Mouse (Mus musculus): Measurements from ENCODE around the gene Zfp786. TPM values are rescaled to one million over a fixed set of nuclear protein-coding genes. Genes with fewer than 3 reads are reported as not detected.
"Not testable (repeated sequence)": the region's sequence is repeated elsewhere in the genome, so short reads cannot be mapped to it uniquely, and the experiment has no call there.

Zfp786 gene
- 1 to 10 TPM; 1.0 to 1.8 (median 1.5) TPM for total RNA-seq (2022)

DNA sequence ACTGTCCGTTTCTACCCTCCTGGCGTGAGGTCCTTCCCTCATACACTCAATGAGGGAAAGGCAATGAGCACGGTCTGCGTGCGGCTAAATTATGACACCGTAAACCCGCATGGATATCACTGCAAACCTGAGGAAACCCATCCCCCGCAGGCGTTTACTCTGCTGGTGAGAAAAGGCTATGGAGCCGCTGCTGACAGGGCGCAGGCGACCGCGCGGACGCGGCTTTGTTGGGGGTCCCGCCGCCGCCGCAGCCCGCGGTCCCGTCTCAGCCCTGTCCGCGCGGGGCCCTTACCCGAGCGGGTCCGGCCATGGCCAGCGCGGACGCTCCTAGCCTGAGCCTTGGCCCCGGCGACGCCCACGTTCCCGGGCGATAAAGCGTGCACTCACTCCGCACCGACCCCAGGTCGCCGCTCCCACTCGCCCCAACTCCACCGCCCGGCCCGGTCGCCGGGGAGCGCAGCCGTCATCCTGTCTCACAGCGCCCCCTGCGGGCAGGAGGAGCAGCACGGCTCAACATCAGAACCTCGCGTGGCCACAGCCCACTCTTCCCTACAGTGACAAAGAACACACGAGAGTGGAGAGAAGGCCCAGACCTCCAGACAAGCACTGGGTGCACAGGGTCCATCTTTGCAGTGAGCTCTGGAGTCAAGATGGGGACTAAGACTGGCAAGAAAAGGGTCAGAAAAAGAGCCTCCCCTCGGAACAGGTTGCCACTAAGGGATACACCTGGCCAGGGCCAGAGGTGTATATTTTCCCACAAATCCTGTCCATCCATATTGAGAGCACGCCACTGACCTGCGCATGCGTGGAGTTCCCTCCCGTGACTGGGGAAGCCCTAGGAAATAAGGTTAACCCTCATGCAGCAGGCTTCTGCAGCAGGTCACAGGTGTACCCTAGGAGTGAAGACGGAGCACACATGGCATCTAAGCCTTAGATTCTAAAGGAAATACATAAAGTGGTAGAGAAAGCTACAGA is at the start of gene Zfp786:
Gene Zfp786, minus strand, starts transcription at position 764 of the 975 bp plus-strand sequence.
- DNase-seq = peak; percentile 82

DNA sequence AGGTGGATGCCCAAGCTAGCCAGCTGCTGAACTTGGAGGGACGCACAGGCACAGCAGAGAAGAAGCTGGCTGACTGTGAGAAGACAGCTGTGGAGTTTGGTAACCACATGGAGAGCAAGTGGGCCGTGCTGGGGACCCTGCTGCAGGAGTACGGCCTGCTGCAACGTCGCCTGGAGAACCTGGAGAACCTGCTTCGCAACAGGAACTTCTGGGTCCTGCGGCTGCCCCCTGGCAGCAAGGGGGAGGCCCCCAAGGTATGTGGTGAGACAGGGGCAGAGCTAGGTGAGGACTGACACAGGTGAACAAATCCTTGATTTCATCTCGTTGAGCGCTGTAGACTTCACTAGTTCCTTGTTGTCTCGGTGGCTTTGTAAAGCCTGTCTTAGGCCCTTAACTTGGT is 49.5 kb upstream of the Zfp786 start:
- DNase-seq = no peak

DNA sequence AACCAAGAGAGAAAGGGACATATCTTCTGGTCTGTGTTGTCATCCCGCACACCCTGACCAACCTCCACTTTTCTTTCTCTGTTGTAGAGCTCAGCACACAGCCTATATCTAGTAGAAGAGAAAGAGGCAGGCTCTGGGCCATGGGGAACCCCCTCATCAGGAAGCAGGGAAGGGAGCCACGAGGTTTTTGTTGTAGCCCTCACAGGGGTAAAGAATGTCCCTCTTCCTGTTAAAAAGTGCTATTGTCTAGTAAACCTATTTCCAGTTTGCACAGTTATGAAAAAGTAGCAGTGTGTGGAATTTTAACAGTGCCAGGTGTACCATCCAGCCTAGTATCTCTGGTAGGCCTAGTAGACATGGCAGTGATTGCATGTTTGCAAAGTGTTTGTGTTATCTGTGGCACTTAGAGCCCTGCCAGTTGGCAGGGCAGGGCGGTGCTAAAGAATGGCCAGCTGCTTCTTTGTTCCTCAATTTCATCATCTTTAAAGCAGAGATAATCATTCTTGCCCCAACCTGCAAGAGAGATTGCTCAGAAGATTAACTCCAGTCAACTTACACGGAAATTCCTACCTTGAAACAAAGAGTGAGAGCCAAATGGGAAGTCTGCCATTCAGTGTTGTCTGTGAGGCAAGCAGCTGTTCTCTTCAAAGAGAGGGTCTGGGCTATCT is 48.5 kb upstream of the Zfp786 start:
- no peak for DNase-seq

DNA sequence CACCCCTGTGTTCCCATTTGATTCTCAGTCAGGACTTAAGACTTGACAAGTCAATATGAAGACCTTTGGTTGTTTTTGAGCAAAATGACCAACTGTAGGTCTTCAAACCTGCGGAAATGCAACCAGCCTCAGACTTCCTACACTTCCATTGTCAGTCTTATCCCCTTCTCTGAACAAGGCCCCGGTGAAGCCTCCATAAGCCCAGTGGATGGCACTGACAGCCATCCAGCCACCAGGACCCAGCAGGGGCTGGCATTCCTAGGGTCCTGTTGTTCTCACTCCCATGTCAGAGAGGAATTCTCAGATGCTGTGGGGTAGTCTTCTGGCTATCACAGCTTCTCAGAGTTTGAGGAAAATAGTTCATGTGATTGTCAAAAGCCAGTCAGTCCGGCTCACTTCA is 47.9 kb upstream of the Zfp786 start:
- DNase-seq = no peak

DNA sequence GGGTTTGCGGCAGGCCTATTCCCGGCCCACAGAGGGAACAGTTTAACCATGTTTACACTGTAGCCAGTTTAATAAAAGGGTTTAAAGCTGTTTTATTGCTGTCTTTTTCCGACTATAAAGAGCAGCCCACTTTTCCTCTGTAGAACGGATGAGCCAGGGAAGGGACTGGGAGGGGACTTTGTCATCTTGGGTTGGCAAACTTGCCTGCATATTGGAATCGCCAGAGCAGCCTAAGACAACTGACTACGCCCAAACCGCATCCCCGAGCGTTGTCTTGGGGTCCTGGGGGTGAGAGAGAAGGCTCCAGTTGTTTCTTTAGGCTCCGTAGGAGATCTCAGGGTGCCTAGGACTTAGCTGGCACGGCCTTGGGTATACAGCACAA is 47.5 kb upstream of the Zfp786 start:
- DNase-seq = no peak

DNA sequence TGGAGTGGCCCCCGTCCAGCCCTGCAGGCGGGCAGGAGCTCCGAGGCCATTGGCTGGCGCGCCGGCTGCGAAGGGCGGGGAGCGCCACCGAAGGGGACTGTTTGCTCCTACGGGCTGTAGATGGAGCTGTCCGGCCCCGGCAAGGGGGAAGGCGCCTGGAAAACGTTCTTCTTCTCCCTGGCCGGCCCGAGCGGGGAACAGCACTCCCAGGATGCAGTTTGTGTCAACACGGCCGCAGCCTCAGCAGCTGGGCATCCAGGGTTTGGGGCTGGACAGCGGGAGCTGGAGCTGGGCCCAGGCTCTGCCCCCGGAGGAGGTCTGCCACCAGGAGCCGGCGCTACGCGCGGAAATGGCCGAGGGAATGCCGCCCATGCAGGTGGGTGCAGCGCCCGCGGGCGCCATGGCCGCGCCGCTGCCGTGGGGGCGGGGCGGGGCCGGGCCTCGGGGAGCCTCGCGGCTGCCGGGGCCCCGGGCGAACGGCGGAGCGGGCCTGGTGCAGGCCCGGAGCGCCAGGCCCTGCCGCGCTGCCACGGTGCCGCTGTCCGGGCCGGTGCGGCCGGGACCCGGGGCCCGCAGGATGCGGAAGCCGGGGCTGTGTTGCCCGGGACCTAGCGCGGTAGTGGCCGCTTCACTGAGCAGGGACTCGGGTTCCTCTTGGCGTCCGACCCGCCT is 46.9 kb upstream of the Zfp786 start:
- DNase-seq = peak; percentile 90

DNA sequence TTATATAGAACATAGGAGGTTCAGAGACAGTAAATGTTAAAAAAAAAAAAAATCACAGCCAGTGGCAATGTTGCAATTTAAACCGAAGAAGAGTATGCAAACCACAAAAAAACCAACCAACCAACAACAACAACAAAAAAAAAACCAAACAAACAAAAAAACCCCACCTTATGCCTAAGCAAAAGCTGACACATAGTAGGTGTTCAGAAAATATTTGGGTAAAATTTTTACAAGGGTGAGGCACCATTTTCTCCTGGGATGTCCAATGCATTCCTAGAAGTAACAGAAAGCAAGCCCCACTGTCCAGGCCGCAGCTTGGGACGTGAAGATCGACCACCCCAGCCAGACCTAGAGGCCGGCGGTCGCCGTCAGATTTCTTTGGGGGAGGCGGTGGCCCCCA is 46.4 kb upstream of the Zfp786 start, which contains the start of gene Zfp282:
Gene Zfp282, plus strand, starts transcription at position 147 of the 400 bp plus-strand sequence.
- DNase-seq = no peak

DNA sequence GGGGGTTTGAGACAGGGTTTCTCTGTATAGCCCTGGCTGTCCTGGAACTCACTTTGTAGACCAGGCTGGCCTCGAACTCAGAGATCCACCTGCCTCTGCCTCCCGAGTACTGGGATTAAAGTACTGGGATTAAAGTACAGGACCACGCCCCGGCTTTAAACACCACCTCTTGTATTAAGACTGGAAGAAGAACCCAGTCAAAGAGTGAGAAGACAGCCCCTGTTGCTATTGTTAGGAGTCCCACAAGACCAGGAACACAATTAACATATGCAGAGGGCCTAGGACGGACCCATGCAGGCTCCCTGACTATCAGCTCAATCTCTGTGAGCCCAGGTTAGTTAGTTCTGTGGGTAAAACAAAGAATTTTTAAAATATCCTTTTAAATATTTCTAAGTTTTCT is 41.6 kb upstream of the Zfp786 start:
- DNase-seq = no peak

DNA sequence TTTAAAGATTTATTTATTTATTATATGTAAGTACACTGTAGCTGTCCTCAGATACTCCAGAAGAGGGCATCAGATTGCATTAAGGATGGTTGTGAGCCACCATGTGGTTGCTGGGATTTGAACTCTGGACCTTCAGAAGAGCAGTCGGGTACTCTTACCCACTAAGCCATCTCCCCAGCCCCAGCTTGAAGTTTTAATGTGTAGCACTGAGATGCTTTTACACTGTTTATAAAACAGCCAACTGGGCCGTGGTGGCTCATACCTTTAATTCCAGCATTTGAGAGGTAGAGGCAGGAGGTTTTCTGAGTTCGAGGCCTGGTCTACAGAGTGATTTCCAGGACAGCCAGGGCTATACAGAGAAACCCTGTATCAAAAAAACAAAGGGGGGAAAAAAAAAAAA is 27.1 kb upstream of the Zfp786 start:
- not testable (repeated sequence) for DNase-seq

DNA sequence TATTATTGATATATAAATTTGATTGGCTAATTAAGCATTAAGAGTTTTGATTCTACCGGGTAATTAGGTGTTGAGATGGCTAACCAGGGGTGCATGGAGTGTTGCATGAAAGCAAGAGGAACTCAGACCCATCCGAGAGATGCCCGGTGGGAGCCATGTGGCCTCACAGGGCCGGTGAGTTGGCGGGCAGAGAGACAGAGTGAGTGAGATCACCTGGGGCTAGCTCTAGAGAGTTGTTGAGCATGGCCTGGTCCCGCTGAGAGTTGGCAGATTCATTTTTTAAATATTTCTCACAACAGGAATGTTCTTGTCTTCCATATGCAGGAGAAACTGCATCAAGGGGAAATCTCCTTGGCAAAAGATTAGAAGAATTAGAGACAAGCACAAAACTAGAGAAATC is 26.6 kb upstream of the Zfp786 start:
- no peak for DNase-seq

DNA sequence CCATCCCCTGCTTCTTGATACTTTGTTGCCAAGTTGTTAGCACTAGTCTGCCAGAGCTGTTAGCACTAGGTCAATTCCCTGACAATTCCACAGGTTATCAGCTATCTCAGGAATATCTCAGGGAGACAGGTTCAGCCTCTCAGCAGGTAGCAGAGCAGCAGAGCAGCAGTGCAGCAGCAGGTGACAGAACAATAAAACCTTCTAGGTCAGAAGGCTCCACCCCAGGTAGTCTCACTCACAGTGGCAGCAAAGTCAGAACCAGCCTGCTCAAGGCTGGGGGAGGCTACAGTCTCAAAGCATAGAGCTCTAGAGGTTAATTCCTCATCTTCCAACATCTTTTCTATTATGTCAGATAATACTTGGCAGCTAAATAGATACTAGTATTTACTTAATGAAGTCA is 15.1 kb upstream of the Zfp786 start:
- no peak for DNase-seq

DNA sequence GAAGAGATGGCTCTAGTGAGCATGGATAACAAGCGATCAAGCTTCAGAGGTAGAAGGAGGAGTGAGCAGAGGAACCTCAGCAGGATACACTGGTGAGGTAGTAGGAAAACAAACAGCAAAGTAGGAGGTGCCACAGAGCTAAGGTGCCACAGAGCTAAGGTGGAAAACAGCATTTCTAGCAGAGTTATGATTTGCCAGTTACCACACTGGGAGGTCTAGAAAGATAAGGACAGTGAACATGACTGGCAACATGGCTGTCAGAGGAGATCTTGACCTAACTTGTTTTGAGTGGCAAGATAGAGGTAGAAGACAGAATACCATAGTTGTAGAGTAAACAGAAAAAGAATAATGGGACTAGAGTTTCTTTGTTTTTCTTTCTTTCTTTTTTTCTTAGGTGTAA is 11.7 kb upstream of the Zfp786 start:
- DNase-seq = no peak

DNA sequence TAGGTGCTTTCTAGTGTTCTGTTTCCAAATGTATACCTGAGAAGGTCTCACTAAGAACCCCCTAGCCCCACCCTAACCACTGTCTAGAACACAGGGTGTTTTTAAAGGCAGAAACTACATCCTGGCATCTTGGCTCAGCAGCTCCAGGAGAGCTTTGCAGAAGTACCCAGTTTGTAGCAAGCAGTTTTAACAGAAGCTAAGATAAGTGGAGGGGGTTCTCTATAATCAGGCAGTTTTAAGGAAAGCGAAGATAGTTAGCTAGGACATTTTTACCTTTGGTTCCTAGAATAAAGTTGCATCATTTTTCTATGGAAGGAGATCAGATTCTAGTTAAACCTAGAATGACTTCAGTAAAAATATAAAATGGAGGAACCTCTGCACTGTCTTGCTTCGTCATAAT is 11.2 kb upstream of the Zfp786 start:
- no peak for DNase-seq

DNA sequence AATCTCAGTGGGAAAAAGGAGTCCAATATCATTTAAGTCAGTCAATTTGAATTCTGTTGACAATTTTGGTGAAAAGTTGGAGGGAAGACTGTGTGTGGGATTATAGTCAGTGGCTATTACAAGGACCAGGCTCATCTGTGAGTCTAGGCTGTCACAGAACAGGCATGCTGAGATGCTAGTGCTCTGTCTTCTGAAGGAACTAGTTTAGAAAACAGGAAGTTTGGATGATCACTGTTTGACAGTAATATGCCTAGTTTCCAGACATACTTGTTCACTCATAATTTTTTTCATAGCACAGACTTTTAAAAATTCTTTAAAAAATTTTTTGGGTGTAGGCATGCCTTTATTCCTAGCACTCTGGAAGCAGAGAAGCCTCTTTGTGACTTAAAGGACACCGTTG is 10.4 kb upstream of the Zfp786 start:
- no peak for DNase-seq

DNA sequence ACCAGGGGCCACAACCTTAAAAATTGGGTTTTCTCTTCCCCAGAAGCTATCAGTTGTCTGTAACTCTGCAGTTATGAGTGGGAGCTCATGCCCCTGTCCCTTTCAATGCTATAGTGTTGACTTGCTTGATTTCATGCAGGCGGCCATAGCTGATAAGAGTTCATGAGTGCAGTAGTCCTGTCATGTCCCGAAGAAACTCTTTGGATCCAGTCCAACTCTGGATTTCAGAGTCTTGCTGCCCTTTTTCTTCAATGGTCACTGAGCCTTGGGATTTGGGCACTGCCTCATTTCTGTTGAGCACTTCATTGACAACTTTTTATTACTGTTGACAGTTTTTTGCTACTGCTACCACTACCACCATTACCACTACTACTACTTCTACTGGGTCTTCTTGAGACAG is 7.0 kb upstream of the Zfp786 start:
- DNase-seq = no peak

DNA sequence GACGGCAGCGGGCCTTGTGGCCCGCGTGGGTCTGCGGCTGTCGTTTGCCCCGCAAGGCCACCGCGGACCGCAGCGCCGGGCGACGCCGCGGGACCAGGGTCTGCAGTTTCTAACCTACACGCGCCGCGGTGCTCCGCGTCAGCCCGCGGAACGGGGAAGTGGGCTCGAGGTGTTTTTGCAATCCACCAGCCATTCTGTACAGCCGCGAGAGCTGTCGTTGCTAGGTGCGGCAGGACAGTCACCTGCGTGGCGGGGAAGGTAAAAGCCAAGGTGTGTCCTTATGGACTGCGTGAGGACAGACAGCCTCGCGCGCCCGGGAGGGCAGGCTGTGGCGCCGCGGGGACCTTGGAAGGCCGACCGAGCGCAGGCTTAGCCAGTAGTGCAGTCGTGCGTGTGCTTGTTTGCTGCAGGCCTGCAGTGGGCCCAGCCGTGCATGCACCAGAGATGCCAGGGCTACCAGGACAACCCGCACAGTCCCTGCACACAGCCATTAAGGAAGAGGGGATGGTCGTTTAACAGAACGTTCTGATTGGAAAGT is 5.4 kb upstream of the Zfp786 start:
- DNase-seq = peak; percentile 35

DNA sequence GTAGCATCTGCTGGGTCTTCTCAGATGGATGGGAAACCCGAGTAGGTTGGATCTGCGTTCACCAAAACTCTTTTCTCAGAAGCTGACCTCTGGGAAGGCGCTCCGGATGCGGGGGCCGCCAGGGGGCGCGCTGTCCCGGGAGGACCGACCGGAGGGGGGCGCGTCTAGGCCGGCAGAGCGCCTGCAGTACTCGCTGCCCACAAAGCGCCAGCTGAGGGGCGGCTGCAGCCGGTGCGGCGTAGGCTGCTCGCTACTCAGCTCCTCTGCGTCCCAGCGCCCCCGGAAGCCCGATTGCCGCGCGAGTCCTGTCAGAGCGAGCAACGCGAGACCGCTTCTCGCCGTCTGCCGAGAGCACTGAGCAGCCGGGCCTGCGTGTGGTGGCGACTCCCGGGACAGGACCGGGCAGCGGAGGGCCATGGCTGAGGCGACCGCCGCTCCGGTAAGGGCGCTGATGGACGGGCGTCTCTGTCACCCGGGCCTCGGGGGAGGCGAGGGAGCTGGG is 4.9 kb upstream of the Zfp786 start, which contains the start of gene Zfp398:
Gene Zfp398, plus strand, starts transcription at position 180 of the 502 bp plus-strand sequence.
- peak; percentile 92 for DNase-seq

DNA sequence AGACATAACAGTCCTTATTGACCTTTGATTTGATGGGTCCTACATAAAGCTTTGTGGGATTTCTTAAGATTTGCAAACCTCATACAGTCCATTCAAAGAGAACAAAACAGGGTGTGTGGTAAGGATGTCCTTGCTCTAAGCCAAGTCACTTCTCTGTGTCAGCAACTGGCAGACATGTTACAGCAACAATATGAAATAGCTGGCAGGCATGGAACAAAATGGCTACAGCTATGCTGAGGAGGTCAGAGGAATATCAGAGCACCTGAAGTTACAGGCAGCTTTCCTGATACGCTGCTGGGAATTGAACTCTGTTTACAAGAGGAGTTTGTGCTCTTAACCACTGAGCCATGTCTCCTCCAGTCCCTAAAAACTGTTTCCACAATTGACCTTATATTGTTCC is 1.6 kb upstream of the Zfp786 start:
- no peak for DNase-seq

DNA sequence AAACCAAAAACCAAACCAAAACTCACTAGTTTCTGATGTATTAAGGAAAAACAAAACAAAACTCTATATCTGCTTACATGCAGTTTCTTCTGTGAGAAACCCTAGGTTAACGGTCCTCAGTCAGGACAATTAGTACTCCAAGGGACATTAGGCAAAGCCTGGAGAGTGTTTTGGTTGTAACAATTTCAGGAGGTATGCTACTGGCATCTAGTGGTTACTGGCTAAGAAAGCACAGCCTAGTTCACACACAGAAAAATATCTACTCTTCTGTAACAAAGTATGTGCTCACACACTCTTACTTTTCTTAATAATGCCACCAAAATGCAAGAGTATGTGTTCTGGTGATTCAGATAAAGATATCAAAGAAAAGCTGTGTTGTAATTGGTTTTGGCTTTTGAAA is 1.7 kb downstream of the Zfp786 start:
- DNase-seq = no peak

DNA sequence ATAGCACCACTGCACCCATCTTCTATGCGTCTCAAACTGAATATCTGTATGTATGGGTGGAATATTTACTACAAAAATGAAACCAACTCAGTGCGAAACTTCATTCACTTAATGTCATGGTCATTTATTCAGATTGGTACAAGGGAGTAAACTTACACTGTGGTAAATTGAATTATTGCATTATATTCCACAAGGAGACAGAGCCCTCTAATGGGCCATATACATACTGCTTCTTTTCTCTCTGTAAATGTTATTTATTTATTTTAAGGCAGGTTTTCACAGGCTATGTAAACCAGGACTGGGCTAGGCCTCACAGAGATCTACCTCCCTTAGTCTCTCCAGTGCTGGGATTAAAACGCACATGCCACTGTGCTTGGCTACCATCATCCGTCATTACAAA is 3.2 kb downstream of the Zfp786 start:
- DNase-seq = no peak

DNA sequence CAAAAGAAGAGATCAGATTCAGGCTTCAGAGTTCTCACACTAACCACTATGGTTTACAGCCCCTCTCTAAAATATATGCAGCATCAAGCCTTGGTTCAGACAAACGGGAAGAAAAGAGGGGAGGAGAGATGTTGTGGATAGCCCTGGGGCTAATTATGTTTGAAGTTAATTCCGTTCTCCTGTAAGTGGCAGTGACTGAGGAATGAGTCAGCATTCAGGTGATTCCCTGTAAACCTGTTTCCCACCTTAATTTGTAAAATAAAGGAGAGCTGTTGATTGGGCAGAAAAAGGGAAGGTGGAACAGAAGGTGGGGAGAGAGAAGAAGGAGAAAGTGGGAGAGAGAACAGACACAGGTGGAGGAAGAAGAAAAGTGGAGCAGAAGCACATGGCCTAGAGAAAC is 6.4 kb downstream of the Zfp786 start:
- no peak for DNase-seq

DNA sequence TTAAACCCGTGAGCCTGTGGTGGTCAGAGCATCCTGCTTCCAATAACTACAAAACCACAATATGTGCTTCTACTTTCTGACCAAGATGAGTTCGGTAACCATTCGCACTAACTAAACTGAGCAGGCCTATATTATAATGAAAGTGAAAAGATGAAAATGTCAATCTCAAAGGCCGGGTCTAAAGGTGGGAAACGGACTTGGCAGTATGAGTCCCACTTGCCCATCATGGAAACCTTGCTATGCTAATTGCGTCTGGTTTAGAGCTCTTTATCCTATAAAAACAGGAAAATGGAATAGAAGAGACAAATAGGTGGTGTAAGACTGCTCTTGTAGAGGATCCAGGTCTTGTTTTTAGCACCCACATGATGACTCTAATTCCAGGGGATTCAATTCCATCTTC is 8.9 kb downstream of the Zfp786 start:
- no peak for DNase-seq

DNA sequence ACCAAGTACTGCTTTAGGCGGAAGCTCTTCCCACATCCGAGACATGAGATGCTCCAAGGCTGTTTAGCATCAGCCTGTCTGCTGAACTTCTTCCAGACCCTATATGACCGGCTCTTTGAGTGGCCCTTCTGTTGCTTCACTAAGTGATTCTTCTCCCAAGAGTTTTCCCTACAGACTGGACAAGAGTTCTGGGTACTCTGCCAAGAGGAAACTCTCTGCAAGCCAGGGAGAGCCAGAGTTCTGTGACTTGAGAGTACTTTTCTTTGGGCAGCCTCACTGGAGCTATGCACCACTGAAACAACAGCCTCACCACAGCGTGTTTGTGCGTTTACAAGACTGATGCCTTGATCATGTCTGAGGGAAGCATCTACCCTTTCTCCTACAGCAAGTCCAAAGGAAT is 9.4 kb downstream of the Zfp786 start:
- no peak for DNase-seq
